Mouse (Mus musculus): Measurements from ENCODE around the gene Drc3.
A peak's percentile ranks its signal among the peaks of the same experiment; 100 is the strongest.

The Drc3 gene

GRCm38 (mm10) chr11:60352559-60353411, at the start of gene Drc3, which contains the start of gene Tom1l2:
TSS of gene Drc3 (plus strand) at chr11:60353329.
TSS of gene Tom1l2 (minus strand) at chr11:60352905.
- peak; percentile 100 for DNase-seq (ENCODE audit: extremely low spot score, low read depth, low spot score)

GRCm38 (mm10) chr11:60303497-60303896, 49.6 kb upstream of the Drc3 start:
- no peak for DNase-seq (ENCODE audit: extremely low spot score, low read depth, low spot score)

- DNase-seq (ENCODE audit: extremely low spot score, low read depth, low spot score): no peak
Measured at GRCm38 (mm10) chr11:60305611-60306010, 47.5 kb upstream of the Drc3 start.

- DNase-seq (ENCODE audit: extremely low spot score, low read depth, low spot score): no peak
Measured at GRCm38 (mm10) chr11:60306834-60307233, 46.3 kb upstream of the Drc3 start.

GRCm38 (mm10) chr11:60307375-60307825, 45.7 kb upstream of the Drc3 start:
- DNase-seq (ENCODE audit: extremely low spot score, low read depth, low spot score): no peak

GRCm38 (mm10) chr11:60308061-60308460, 45.1 kb upstream of the Drc3 start:
- DNase-seq (ENCODE audit: extremely low spot score, low read depth, low spot score): no peak

- DNase-seq (ENCODE audit: extremely low spot score, low read depth, low spot score): no peak
Measured at GRCm38 (mm10) chr11:60308506-60309116, 44.5 kb upstream of the Drc3 start.

GRCm38 (mm10) chr11:60309875-60310274, 43.3 kb upstream of the Drc3 start:
- no peak for DNase-seq (ENCODE audit: extremely low spot score, low read depth, low spot score)

GRCm38 (mm10) chr11:60311025-60311854, 41.9 kb upstream of the Drc3 start:
- DNase-seq (ENCODE audit: extremely low spot score, low read depth, low spot score): no peak

GRCm38 (mm10) chr11:60316250-60316649, 36.9 kb upstream of the Drc3 start:
- DNase-seq (ENCODE audit: extremely low spot score, low read depth, low spot score): no peak

GRCm38 (mm10) chr11:60316883-60317282, 36.2 kb upstream of the Drc3 start:
- DNase-seq (ENCODE audit: extremely low spot score, low read depth, low spot score): no peak

GRCm38 (mm10) chr11:60317376-60318102, 35.6 kb upstream of the Drc3 start:
- DNase-seq (ENCODE audit: extremely low spot score, low read depth, low spot score): no peak

GRCm38 (mm10) chr11:60318716-60319115, 34.4 kb upstream of the Drc3 start:
- DNase-seq (ENCODE audit: extremely low spot score, low read depth, low spot score): no peak

GRCm38 (mm10) chr11:60319257-60320066, 33.7 kb upstream of the Drc3 start:
- DNase-seq (ENCODE audit: extremely low spot score, low read depth, low spot score): no peak

GRCm38 (mm10) chr11:60320426-60321037, 32.6 kb upstream of the Drc3 start:
- no peak for DNase-seq (ENCODE audit: extremely low spot score, low read depth, low spot score)

GRCm38 (mm10) chr11:60321438-60321837, 31.7 kb upstream of the Drc3 start:
- DNase-seq (ENCODE audit: extremely low spot score, low read depth, low spot score): no peak

- no peak for DNase-seq (ENCODE audit: extremely low spot score, low read depth, low spot score)
Measured at GRCm38 (mm10) chr11:60323731-60324130, 29.4 kb upstream of the Drc3 start.

- DNase-seq (ENCODE audit: extremely low spot score, low read depth, low spot score): no peak
Measured at GRCm38 (mm10) chr11:60330551-60330950, 22.6 kb upstream of the Drc3 start.

GRCm38 (mm10) chr11:60333461-60333860, 19.7 kb upstream of the Drc3 start:
- DNase-seq (ENCODE audit: extremely low spot score, low read depth, low spot score): no peak

Data from hindlimb bud, embryonic 11.5 days (tissue).